Mouse (Mus musculus) CH12.LX (cell line): ENCODE results near the gene Tmem9. TPM values are rescaled to one million over a fixed set of nuclear protein-coding genes. Genes with fewer than 3 reads are reported as not detected.

Source experiments
- DNase-seq: peaks from one replicate; pipeline ENCODE4 v3.0.0-alpha.2; 2013; ENCODE audit errors: extremely low read depth
- H3K27ac ChIP-seq: 2 replicates; pipeline ENCODE4 v1.5.1; 2012; ENCODE audit warnings: low read depth, mild to moderate bottlenecking, control low read depth, moderate library complexity; ENCODE audit not compliant: insufficient read depth
- H3K27me3 ChIP-seq: replicated peaks from 2 replicates; pipeline ENCODE3; 2012; ENCODE audit warnings: inconsistent platforms
- H3K36me3 ChIP-seq, 2 experiments: replicated peaks in 1 of 2; 2 replicates each; pipeline versions ENCODE3 to v1.6.1; 2012; ENCODE audit warnings: inconsistent platforms in 1 of 2, low read length in 1 of 2, mild to moderate bottlenecking in 1 of 2, mixed read lengths in 1 of 2, moderate library complexity in 1 of 2; ENCODE audit not compliant: control insufficient read depth in 1 of 2, insufficient read depth in 1 of 2
- H3K4me1 ChIP-seq, 2 experiments: 2 replicates each; pipeline ENCODE4 v1.6.1; 2012; ENCODE audit warnings: inconsistent platforms in 1 of 2, moderate library complexity in 1 of 2; ENCODE audit not compliant: insufficient read depth in 2 of 2, control insufficient read depth in 1 of 2
- H3K4me2 ChIP-seq: 2 replicates; pipeline ENCODE4 v1.6.1; 2012; ENCODE audit warnings: low read depth, mild to moderate bottlenecking, control low read depth; ENCODE audit not compliant: poor library complexity, insufficient read depth, severe bottlenecking
- H3K4me3 ChIP-seq, 3 experiments: fragments of 150-350 bp in 1 of 3; sonication (generic) in 1 of 3; replicated peaks in 1 of 3; 2 replicates each; pipeline versions ENCODE3 to v1.5.1; 2011 to 2012; ENCODE audit warnings: low read depth in 2 of 3, low read length in 2 of 3, mild to moderate bottlenecking in 2 of 3, moderate library complexity in 2 of 3, control low read depth in 1 of 3, improper control_type of control experiment in 1 of 3, inconsistent platforms in 1 of 3, mixed read lengths in 1 of 3; ENCODE audit not compliant: poor library complexity in 1 of 3
- H3K79me2 ChIP-seq: replicated peaks from 2 replicates; pipeline ENCODE4 v1.6.1; 2012; ENCODE audit warnings: mild to moderate bottlenecking, moderate library complexity; ENCODE audit not compliant: control insufficient read depth, poor library complexity, insufficient read depth, severe bottlenecking; ENCODE audit errors: extremely low read depth
- H3K9ac ChIP-seq: 2 replicates; pipeline ENCODE4 v1.6.1; 2012; ENCODE audit warnings: low read depth, mild to moderate bottlenecking, control low read depth, moderate library complexity; ENCODE audit not compliant: insufficient read depth
- H3K9me3 ChIP-seq: replicated peaks from 2 replicates; pipeline ENCODE3; 2012; ENCODE audit warnings: low read length, inconsistent platforms, mixed read lengths
- ETS1 ChIP-seq: conservative IDR thresholded peaks from 2 replicates; pipeline ENCODE4 v1.6.1; 2012; ENCODE audit warnings: low read depth, mild to moderate bottlenecking, inconsistent platforms, low read length, improper control_type of control experiment, moderate library complexity
- GABPA ChIP-seq: IDR thresholded peaks from 2 replicates; pipeline ENCODE4 v1.6.1; 2012; ENCODE audit warnings: low read depth, low read length, improper control_type of control experiment, inconsistent platforms; ENCODE audit not compliant: insufficient replicate concordance
- MAFK ChIP-seq: IDR thresholded peaks from 2 replicates; pipeline ENCODE4 v1.6.1; 2011; ENCODE audit warnings: low read length, improper control_type of control experiment; ENCODE audit not compliant: insufficient replicate concordance
- PAX5 ChIP-seq: IDR thresholded peaks from 2 replicates; pipeline ENCODE4 v1.6.1; 2012; ENCODE audit warnings: low read length, inconsistent platforms, mixed read lengths
- POLR2A ChIP-seq: IDR thresholded peaks from 2 replicates; pipeline ENCODE4 v1.6.1; 2011; ENCODE audit warnings: low read depth, mild to moderate bottlenecking, improper control_type of control experiment, low read length
- RCOR1 ChIP-seq: conservative IDR thresholded peaks from 2 replicates; pipeline ENCODE4 v1.6.1; 2012; ENCODE audit warnings: low read depth, mild to moderate bottlenecking, inconsistent platforms, low read length, improper control_type of control experiment
- TBP ChIP-seq: conservative IDR thresholded peaks from 2 replicates; pipeline ENCODE4 v1.6.1; 2011; ENCODE audit warnings: low read depth, low read length, improper control_type of control experiment
- USF1 ChIP-seq: IDR thresholded peaks from 2 replicates; pipeline ENCODE4 v1.6.1; 2014; ENCODE audit warnings: low read depth, mild to moderate bottlenecking, inconsistent platforms, low read length, improper control_type of control experiment
- USF2 ChIP-seq: conservative IDR thresholded peaks from 2 replicates; pipeline ENCODE4 v1.6.1; 2011; ENCODE audit warnings: low read depth, low read length, improper control_type of control experiment
- ZKSCAN1 ChIP-seq: IDR thresholded peaks from 2 replicates; pipeline ENCODE4 v1.6.1; 2012; ENCODE audit warnings: low read depth, inconsistent platforms, low read length, improper control_type of control experiment, borderline replicate concordance
- dilution Hi-C: fragments of 300-500 bp; cut with MboI; formaldehyde crosslinking; loops from 2 replicates; pipeline ENCODE4 v1.14.3; 2020; ENCODE audit warnings: low sequenced_read_pairs; ENCODE audit not compliant: extremely low pct_unique_long_range_greater_than_20kb, extremely low pct_ligation_motif_present
- in situ Hi-C: fragments of 300-500 bp; cut with MboI; formaldehyde crosslinking; loops from 3 replicates; pipeline ENCODE4 v1.14.3; 2019; ENCODE audit warnings: low sequenced_read_pairs, low pct_ligation_motif_present, low pct_unique_long_range_greater_than_20kb, mixed read lengths
- polyA plus RNA-seq: library from polyadenylated mRNA; unstranded; fragments of >175 nt; gene quantifications from 2 replicates; pipeline ENCODE4 v1.2.1, GENCODE M21; 2012; ENCODE audit warnings: low read depth; ENCODE audit not compliant: insufficient read length
- total RNA-seq, 2 experiments: library from RNA; depleted of rRNA; stranded (reverse); fragments of 300-350 nt in 1 of 2; fragments of >200 nt in 1 of 2; gene quantifications; 2 replicates each; pipeline ENCODE4 v1.2.3; 2012 to 2014

Tmem9 gene
- total and polyA plus RNA-seq, 3 experiments = 22.2 to 28.2 (median 23.9) TPM

DNA sequence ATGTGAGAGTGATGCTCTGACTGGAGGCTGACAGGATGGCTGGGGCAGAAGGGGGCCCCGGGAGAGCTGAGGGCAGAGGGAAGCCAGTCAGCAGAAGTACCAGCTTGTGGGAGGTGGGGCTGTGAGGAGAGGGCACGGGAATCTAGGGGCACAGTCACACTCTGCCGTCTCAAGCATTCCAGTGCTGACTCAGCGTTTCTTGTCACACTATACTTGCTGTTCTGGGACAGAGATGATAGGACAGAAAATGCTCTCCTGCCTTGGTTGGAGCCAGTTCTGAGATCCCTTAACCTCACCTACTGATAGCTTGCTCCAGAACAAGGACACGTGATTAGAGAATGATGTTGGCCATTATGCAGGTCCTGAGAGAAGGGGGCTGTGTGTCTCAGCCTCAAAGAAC is 44.8 kb upstream of the Tmem9 start:
- Histone ChIP-seq H3K9me3 (no peaks in the 10 kb centered on the region), H3K27ac (no peak overlapping the region), H3K4me3 (no peak overlapping the region), H3K36me3 (no peaks in the 10 kb centered on the region), H3K4me1 (no peaks in the 10 kb centered on the region), H3K9ac (no peak overlapping the region), H3K79me2 (no peaks in the 10 kb centered on the region), H3K4me2 (no peak overlapping the region), H3K27me3 (peaks cover 92% of the 10 kb centered on the region)
- DNase-seq = no peak
- dilution Hi-C loops = no loop called here
- TF ChIP-seq MAFK = peak; percentile 88
- no peak for TF ChIP-seq USF2
- in situ Hi-C loops = loop anchor here (10.0 kb wide), 1 partner anchor 82 kb away; no protein-coding TSS in a partner anchor

DNA sequence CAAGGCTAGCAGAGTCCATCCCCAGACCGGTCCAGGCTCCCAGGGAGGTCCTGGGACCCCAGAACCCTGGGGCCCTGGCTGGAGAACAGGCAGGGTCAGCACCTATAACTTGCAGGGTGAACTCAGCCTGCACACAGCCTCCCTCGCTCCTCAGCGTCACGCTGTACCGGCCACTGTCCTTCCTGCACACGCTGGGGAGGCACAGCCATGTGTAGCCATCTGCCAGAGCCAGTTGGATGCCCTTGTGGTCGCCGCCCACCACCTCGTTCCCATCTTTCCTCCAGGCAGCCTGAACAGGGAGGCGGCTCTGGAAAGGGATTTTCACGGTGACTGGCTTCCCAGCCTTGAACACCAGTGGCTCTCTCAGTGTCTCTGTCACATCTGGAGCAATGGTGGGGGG is 43.4 kb upstream of the Tmem9 start:
- Histone ChIP-seq H3K36me3 (no peaks in the 10 kb centered on the region), H3K4me1 (no peaks in the 10 kb centered on the region), H3K9ac (no peak overlapping the region), H3K4me3 (no peak overlapping the region), H3K4me2 (no peak overlapping the region), H3K27ac (no peak overlapping the region), H3K27me3 (peaks cover 95% of the 10 kb centered on the region), H3K9me3 (no peaks in the 10 kb centered on the region), H3K79me2 (no peaks in the 10 kb centered on the region)
- no peak for TF ChIP-seq USF1
- no peak for TF ChIP-seq ZKSCAN1
- no peak for TF ChIP-seq POLR2A
- TF ChIP-seq GABPA = no peak
- TF ChIP-seq TBP = no peak
- TF ChIP-seq ETS1 = no peak
- no peak for TF ChIP-seq PAX5
- in situ Hi-C loops = loop anchor here (10.0 kb wide), 1 partner anchor 80 kb away; no protein-coding TSS in a partner anchor
- DNase-seq = no peak
- dilution Hi-C loops = no loop called here

DNA sequence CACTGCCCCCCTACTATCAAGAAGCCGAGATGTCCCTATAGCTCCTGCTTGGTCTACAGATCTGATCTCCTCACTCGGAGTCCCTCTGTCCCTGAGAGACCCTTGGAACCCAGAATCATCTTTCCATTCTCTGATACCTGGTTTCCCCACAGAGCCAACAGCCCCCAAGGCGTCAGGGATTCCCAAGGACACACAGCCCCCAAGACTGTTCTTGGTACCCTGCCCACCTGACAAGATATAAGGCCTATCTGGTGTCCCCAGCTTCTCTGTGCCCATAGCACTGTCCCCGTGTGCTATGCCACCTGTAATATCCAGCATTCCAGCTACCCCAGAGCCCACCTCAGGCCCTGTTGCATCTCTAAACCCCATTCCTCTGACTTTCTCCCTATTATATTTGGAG is 40.2 kb upstream of the Tmem9 start:
- dilution Hi-C loops = no loop called here
- Histone ChIP-seq H3K9me3 (no peaks in the 10 kb centered on the region), H3K27me3 (peaks cover 100% of the 10 kb centered on the region), H3K79me2 (no peaks in the 10 kb centered on the region), H3K9ac (no peak overlapping the region), H3K27ac (no peak overlapping the region), H3K4me3 (no peak overlapping the region), H3K4me1 (no peaks in the 10 kb centered on the region), H3K36me3 (no peaks in the 10 kb centered on the region), H3K4me2 (no peak overlapping the region)
- in situ Hi-C loops = loop anchor here (10.0 kb wide), 1 partner anchor 77 kb away; no protein-coding TSS in a partner anchor
- no peak for TF ChIP-seq RCOR1
- no peak for DNase-seq
